Mouse (Mus musculus) small intestine, adult 10 weeks (tissue): Measurements from ENCODE around the gene Rab35. TPM values are rescaled to one million over a fixed set of nuclear protein-coding genes. Genes with fewer than 3 reads are reported as not detected.

Experiments used
- polyA plus RNA-seq: library from polyadenylated mRNA; stranded (reverse); fragments of 350-450 nt; fragmentation: Illumina TruSeq; extraction: RNeasy Lipid Tissue Mini Kit (QIAGEN cat#74804); gene quantifications from one replicate; pipeline ENCODE4 v1.2.3, GENCODE M21; 2014; ENCODE audit warnings: low replicate concordance

Gene Rab35
- 11.0 TPM for polyA plus RNA-seq

GRCm38 (mm10) chr5:115631505-115632357 is at the start of gene Rab35:
TSS of gene Rab35 (plus strand) at chr5:115631908.

Other genes starting within 250 kb of the Rab35 start
- 0.93 TPM for gene Msi1, start 202.3 kb upstream of the Rab35 start, polyA plus RNA-seq
- gene Pla2g1b, start 165.6 kb upstream of the Rab35 start, polyA plus RNA-seq = 5.7 TPM
- 6.2 TPM for gene Sirt4, start 147.2 kb upstream of the Rab35 start, polyA plus RNA-seq
- 5.3 TPM for gene Pxn, start 125.2 kb upstream of the Rab35 start, polyA plus RNA-seq
- gene Rplp0, start 72.4 kb upstream of the Rab35 start, polyA plus RNA-seq = 23.6 TPM
- 0.74 TPM for gene Gcn1l1, start 66.7 kb upstream of the Rab35 start, polyA plus RNA-seq
- 0.33 TPM for gene Bicdl1, start 99.7 kb downstream of the Rab35 start, polyA plus RNA-seq
- 2.4 TPM for gene Cit, start 213.4 kb downstream of the Rab35 start, polyA plus RNA-seq